Mouse (Mus musculus) erythroblast, embryonic 14.5 days (primary cell): ENCODE measurements at regions not wholly inside any gene's neighbourhood (a gene's known extent, or its start where the extent isn't known, plus 50 kb on each side); places are given as distances from the start of the nearest gene placed in this dataset.

Source experiments
- H3K27me3 ChIP-seq: 2 replicates; pipeline ENCODE4 v1.6.1; 2012; ENCODE audit warnings: inconsistent platforms; ENCODE audit not compliant: control insufficient read depth
- H3K36me3 ChIP-seq: 2 replicates; pipeline ENCODE4 v1.6.1; 2012; ENCODE audit warnings: mild to moderate bottlenecking, inconsistent platforms; ENCODE audit not compliant: control insufficient read depth
- H3K4me1 ChIP-seq: 2 replicates; pipeline ENCODE4 v1.6.1; 2012; ENCODE audit warnings: inconsistent platforms; ENCODE audit not compliant: control insufficient read depth
- H3K4me3 ChIP-seq: replicated peaks from 2 replicates; pipeline ENCODE3; 2012; ENCODE audit warnings: moderate library complexity, mild to moderate bottlenecking, inconsistent platforms
- H3K9me3 ChIP-seq: 2 replicates; pipeline ENCODE4 v1.6.1; 2012; ENCODE audit warnings: low read length, inconsistent platforms, mixed read lengths; ENCODE audit not compliant: control insufficient read depth
- GATA1 ChIP-seq: IDR thresholded peaks from 2 replicates; pipeline ENCODE4 v1.6.1; 2012; ENCODE audit warnings: low read length, inconsistent platforms, mixed read lengths
- TAL1 ChIP-seq: IDR thresholded peaks from 3 replicates; pipeline ENCODE4 v1.6.1; 2012; ENCODE audit warnings: low read length, inconsistent platforms, mixed read lengths

DNA sequence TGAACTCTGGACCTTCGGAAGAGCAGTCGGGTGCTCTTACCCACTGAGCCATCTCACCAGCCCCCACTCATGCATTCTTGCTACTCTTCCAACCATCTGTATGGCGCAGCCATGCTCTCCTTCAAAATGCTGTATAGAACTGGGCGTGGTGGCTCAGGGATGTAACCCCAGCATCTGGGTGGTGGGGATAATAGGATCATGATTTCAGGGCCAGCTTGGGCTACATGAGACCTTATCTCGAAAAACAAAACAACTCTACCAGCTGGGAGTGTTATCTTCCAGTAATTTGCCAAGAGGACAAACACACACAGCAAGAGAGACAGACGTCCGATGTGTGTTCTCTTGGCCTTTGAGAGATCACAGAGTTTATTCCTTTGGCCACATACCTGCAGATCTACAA, 69.8 kb upstream of the Lmo2 start:
- peaks cover 87% of the 10 kb centered on the region for H3K4me1 ChIP-seq
- peak overlapping the region; percentile 10 for H3K4me3 ChIP-seq
- TF ChIP-seq GATA1 (no peak), TAL1 (peak; percentile 53)
- H3K36me3 ChIP-seq: peaks cover 14% of the 10 kb centered on the region
- H3K9me3 ChIP-seq: no peaks in the 10 kb centered on the region
- no peaks in the 10 kb centered on the region for H3K27me3 ChIP-seq

DNA sequence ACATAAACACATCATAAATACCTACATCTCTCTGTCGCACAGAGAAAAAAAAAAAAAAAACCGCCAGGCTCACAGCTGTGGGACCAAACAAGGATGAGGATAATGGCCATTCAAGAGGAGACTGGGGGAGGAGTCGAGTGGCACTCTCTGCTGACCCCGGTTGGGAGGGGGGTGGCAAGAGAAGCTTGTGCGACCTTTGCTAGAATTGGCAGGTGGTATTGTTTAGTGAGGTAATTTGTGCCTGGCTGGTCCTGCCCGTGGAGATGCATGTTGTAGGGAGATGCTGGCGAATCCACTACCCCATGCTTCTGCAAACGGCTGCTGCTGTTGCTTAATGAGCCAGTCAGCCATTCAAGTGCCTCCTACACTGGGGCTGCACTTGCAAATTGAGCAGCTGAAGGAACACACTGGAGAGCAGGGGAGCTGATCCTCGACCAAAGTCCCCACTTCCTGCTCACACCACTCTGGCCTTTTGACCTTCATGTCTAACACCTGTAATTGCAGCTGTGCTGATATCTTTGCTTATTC, 66.5 kb upstream of the Lmo2 start:
- H3K4me1 ChIP-seq: peaks cover 98% of the 10 kb centered on the region
- no peak for TF ChIP-seq TAL1
- TF ChIP-seq GATA1: no peak

DNA sequence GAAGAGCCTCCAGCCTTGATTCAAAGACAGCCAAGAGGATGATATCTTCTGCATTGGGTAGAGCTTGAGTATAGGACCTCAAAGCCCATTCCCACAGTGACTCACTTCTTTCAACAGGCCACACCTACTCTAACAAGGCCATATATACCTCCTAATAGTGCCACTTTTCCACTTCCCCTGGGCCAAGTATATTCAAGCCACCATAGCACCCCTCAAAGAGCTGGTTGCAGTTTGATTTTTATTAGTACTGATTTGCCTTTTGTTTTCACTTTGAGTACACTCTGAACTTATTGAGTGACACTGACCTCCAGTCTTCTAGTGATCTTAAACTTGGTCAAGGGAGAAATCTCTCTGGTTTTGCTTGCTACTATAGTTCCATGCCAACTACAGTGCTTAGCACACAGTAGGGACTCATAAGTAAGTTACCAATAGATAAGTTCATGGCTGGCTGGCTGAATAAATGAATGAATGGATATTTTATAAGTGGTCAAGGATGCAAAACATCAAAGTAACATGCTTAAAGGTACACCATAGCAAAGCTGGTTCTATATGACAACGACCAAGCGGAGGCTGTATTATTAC, 64.5 kb upstream of the Lmo2 start:
- peaks cover 99% of the 10 kb centered on the region for H3K4me1 ChIP-seq
- H3K36me3 ChIP-seq: peaks cover 22% of the 10 kb centered on the region
- peak overlapping the region; percentile 67 for H3K4me3 ChIP-seq
- H3K9me3 ChIP-seq: no peaks in the 10 kb centered on the region
- TF ChIP-seq TAL1: no peak
- no peak for TF ChIP-seq GATA1
- no peaks in the 10 kb centered on the region for H3K27me3 ChIP-seq

More for the DNA sequence above, 66.5 kb upstream of the Lmo2 start:
- no peaks in the 10 kb centered on the region for H3K9me3 ChIP-seq
- H3K27me3 ChIP-seq: no peaks in the 10 kb centered on the region
- H3K4me3 ChIP-seq: no peak overlapping the region
- H3K36me3 ChIP-seq: peaks cover 18% of the 10 kb centered on the region

DNA sequence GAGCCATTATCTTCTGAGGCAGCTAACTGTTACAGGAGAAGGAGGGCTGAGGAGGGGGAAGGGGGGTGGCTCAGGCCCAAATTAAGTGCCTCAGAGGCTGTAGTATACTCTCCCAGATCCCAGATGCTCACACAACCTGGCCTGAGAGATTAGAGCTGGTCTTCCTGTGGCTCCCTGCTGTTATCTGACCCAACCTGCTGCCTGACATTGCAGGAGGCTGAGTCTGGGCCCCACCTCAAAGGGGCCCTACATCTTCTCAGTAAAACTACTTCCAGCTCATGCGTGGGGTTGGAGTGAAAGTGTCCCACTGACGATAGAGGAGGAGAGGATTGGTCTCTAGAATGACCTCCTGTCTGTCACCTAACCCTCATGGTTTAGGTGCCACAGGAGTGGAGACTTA, 64.0 kb upstream of the Lmo2 start:
- TF ChIP-seq GATA1: peak; percentile 99
- peak; percentile 99 for TF ChIP-seq TAL1

DNA sequence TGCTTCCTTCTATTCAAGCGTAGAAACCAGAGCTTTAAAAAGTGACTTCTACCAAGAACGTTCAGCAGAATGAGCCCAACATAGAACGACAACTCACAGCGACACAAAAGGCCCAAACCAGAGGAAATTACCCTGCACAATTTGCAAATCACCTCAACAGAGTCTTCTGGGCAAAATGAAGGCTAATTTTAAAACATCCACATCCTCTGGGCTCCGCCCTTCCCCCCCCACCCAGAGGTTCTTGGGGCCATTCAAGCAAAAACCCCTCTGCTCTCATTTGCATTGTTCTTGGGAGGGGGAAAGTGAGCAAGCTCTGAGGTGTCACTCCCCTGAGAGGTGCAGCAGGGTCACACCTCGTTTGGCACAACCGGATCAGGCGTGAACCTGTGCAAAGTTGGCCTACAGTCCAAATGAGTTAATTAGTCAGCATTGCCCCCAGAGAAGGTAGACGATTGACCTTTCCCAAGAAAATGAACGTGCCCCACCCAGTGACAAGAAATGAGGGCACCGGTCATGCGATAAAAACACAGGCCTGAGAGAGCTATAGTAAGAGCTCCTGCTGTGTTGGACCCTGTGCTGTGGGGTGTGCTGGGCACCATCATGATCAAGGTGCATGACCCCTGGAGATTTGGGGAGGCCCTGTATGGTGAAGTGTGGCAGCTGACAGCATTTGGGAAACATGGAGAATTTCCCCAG, 62.7 kb upstream of the Lmo2 start:
- peak overlapping the region; percentile 67 for H3K4me3 ChIP-seq
- H3K36me3 ChIP-seq: peaks cover 36% of the 10 kb centered on the region
- H3K9me3 ChIP-seq: no peaks in the 10 kb centered on the region
- no peaks in the 10 kb centered on the region for H3K27me3 ChIP-seq
- no peak for TF ChIP-seq GATA1
- TF ChIP-seq TAL1: no peak
- H3K4me1 ChIP-seq: peaks cover 97% of the 10 kb centered on the region

More for the DNA sequence above, 64.0 kb upstream of the Lmo2 start:
- Histone ChIP-seq H3K4me3 (peak overlapping the region; percentile 67), H3K27me3 (no peaks in the 10 kb centered on the region), H3K4me1 (peaks cover 96% of the 10 kb centered on the region), H3K36me3 (peaks cover 23% of the 10 kb centered on the region), H3K9me3 (no peaks in the 10 kb centered on the region)

DNA sequence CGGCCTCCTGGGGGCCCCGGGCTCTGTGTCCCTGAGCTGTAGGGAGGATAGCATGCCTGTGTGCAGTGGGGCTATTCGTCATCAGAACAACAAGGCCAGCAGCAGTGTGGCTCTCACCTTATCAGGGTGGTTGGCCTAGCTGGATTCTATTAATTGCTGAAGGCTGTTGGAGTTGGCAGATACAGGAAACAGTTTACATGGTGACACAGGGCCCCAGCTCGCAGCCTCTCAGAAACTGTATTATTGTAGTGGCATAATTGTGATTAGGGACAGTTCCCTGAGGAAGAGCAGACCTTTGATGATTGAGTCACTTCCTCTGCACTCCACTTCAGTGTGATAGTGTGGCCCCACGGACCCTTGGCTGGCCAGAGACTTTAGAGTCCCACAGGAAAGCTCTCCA, 61.6 kb upstream of the Lmo2 start:
- no peak for TF ChIP-seq GATA1
- no peak for TF ChIP-seq TAL1

DNA sequence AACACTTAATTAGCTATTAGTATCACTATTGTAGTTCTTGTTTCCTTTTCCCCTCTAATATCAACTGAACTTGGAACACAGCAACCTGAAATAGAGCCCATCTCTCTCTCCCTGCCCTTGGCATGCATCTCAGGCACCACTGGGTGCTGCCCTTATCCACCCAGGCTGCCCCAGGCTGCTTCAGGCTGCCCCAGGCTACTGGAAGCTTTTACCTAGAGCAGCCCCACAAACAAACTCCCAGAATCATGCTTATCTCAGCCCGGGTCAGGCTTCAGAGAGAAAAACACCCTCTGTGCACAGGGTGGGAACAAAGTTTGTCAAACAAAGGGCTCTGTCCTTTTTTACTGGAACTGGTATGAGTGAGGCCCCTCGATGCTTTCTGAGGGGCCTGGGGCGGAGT, 61.0 kb upstream of the Lmo2 start:
- no peaks in the 10 kb centered on the region for H3K9me3 ChIP-seq
- peaks cover 44% of the 10 kb centered on the region for H3K36me3 ChIP-seq
- H3K4me1 ChIP-seq: peaks cover 97% of the 10 kb centered on the region
- H3K4me3 ChIP-seq: peak overlapping the region; percentile 67
- H3K27me3 ChIP-seq: no peaks in the 10 kb centered on the region
- 0 out of 3 replicates have a peak, but pooled peaks have one; percentile 7 for TF ChIP-seq TAL1
- 0 out of 2 replicates have a peak, but pooled peaks have one; percentile 43 for TF ChIP-seq GATA1

More for the DNA sequence above, 61.6 kb upstream of the Lmo2 start:
- Histone ChIP-seq H3K4me1 (peaks cover 97% of the 10 kb centered on the region), H3K9me3 (no peaks in the 10 kb centered on the region), H3K36me3 (peaks cover 42% of the 10 kb centered on the region), H3K4me3 (peak overlapping the region; percentile 67), H3K27me3 (no peaks in the 10 kb centered on the region)

DNA sequence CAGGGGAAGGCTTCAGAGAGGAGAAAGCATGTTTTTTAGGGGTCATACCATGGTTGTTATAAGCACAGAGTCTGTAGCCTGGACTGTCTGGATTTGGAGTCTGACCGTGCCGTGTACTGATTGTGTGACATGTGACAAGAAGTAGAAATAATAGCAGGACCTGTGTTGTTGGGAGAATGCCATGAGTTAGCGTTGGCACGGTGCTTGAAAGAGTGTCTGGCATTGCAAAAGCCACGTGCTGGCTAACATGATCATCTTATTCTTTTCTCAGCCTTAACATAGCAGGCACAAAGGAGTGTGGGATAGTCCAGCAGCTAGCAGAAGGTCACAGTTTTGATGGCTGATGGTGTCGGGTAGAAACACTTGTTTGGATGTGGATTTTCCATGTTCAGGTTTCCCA, 58.1 kb upstream of the Lmo2 start:
- no peaks in the 10 kb centered on the region for H3K9me3 ChIP-seq
- peak overlapping the region; percentile 67 for H3K4me3 ChIP-seq
- peaks cover 69% of the 10 kb centered on the region for H3K36me3 ChIP-seq
- H3K27me3 ChIP-seq: no peaks in the 10 kb centered on the region
- TF ChIP-seq GATA1 (no peak), TAL1 (no peak)
- H3K4me1 ChIP-seq: peaks cover 97% of the 10 kb centered on the region

DNA sequence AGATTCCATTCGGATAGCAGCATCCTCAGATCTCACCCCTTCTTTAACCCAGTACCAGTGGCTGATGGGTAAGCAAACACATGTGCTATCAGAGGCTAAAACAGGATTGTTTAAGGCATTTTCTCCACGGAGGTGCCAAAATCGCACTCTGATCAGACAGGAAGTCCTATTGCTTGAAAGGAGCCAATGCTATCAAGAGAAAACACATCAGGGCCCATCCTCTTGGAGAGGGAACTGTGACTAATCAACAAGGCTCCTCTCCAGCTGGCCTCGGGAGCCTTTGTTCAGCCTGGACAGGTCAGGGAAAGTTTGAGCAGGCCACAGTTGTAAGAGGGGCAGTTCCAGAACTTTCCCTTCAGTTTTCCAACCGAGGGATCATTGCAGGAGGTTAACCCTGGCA, 57.4 kb upstream of the Lmo2 start:
- Histone ChIP-seq H3K27me3 (no peaks in the 10 kb centered on the region), H3K4me3 (peak overlapping the region; percentile 67), H3K36me3 (peaks cover 74% of the 10 kb centered on the region), H3K9me3 (no peaks in the 10 kb centered on the region), H3K4me1 (peaks cover 93% of the 10 kb centered on the region)
- TF ChIP-seq TAL1 (no peak), GATA1 (no peak)
